Mouse (Mus musculus) fibroblast of lung, adult 2 months (primary cell): ENCODE measurements at regions not wholly inside any gene's neighbourhood (a gene's known extent, or its start where the extent isn't known, plus 50 kb on each side); places are given as distances from the start of the nearest gene placed in this dataset.

Experiments
- DNase-seq: peaks from one replicate; pipeline ENCODE4 v3.0.0-alpha.2; 2011; ENCODE audit warnings: low read depth

- peak; percentile 25 for DNase-seq
Observed at GRCm38 (mm10) chr14:106052585-106053551, 53.1 kb upstream of the Trim52 start.
